Mouse (Mus musculus) liver, embryonic 12.5 days (tissue): ENCODE measurements around the gene Nmt2. TPM values are rescaled to one million over a fixed set of nuclear protein-coding genes. Genes with fewer than 3 reads are reported as not detected.

ENCODE experiments used
- ATAC-seq: fragments of 200-750 bp; cut with Nextera tagmentation; 2 replicates; pipeline ENCODE4 v1.8.0; 2017; ENCODE audit warnings: moderate number of reproducible peaks, mild to moderate bottlenecking, moderate library complexity
- H3K27ac ChIP-seq: fragments of 300-500 bp; sonication (generic); 2 replicates; pipeline ENCODE4 v1.5.1; 2016; ENCODE audit warnings: mild to moderate bottlenecking
- H3K27me3 ChIP-seq: fragments of 300-500 bp; sonication (generic); replicated peaks from 2 replicates; pipeline ENCODE4 v1.6.1; 2016; ENCODE audit warnings: mild to moderate bottlenecking, moderate library complexity
- H3K36me3 ChIP-seq: fragments of 300-500 bp; sonication (generic); 2 replicates; pipeline ENCODE4 v1.6.1; 2016; ENCODE audit warnings: mild to moderate bottlenecking, moderate library complexity
- H3K4me1 ChIP-seq: fragments of 300-500 bp; sonication (generic); 2 replicates; pipeline ENCODE4 v1.6.1; 2016
- H3K4me2 ChIP-seq: fragments of 300-500 bp; sonication (generic); 2 replicates; pipeline ENCODE4 v1.6.1; 2016; ENCODE audit warnings: mild to moderate bottlenecking, moderate library complexity
- H3K4me3 ChIP-seq: fragments of 300-500 bp; sonication (generic); 2 replicates; pipeline ENCODE4 v1.5.1; 2016; ENCODE audit warnings: mild to moderate bottlenecking, moderate library complexity
- H3K9ac ChIP-seq: fragments of 300-500 bp; sonication (generic); 2 replicates; pipeline ENCODE4 v1.6.1; 2016; ENCODE audit warnings: mild to moderate bottlenecking, moderate library complexity
- H3K9me3 ChIP-seq: fragments of 300-500 bp; sonication (generic); replicated peaks from 2 replicates; pipeline ENCODE4 v1.6.1; 2016; ENCODE audit warnings: mild to moderate bottlenecking, moderate library complexity
- WGBS: fragments of 180-500 bp; shearing (Covaris S2); methylation state at CpG from one replicate; pipeline ENCODE4 v1.1.7; 2016; ENCODE audit not compliant: insufficient replicate concordance; 5-methylcytosine and 5-hydroxymethylcytosine counted together
- polyA plus RNA-seq: library from polyadenylated mRNA; unstranded; fragments of >200 nt; fragmentation: Nextera tagmentation; extraction: Ambion mirVana; gene quantifications from 2 replicates; pipeline ENCODE4 v1.2.1, GENCODE M21; 2016

Gene Nmt2
- polyA plus RNA-seq, result 21.7 and 21.8 TPM in 2 replicates

GRCm38 (mm10) chr2:3283602-3284472, at the start of gene Nmt2:
Gene Nmt2 (plus strand): TSS chr2:3284212.
- Histone ChIP-seq H3K27ac (peak within 1 kb of the TSS; percentile 77), H3K36me3 (no peaks in the 10 kb centered on the region), H3K4me1 (peaks cover 23% of the 10 kb centered on the region), H3K4me2 (peak within 1 kb of the TSS; percentile 98), H3K27me3 (no peaks in the 10 kb centered on the region), H3K9me3 (no peaks in the 10 kb centered on the region), H3K9ac (peak within 1 kb of the TSS; percentile 77), H3K4me3 (peak within 1 kb of the TSS; percentile 76)
- WGBS, result 2% methylated on average over 80 of the region's 88 CpGs
- peak; percentile 95 for ATAC-seq

GRCm38 (mm10) chr2:3239255-3239654, 44.8 kb upstream of the Nmt2 start:
- no peak overlapping the region for H3K4me3 ChIP-seq
- H3K9ac ChIP-seq, result no peak overlapping the region
- ATAC-seq, result no peak
- 53% methylated on average over 5 of the region's 5 CpGs for WGBS
- H3K4me2 ChIP-seq, result no peak overlapping the region
- no peaks in the 10 kb centered on the region for H3K27me3 ChIP-seq
- H3K4me1 ChIP-seq, result no peaks in the 10 kb centered on the region
- no peaks in the 10 kb centered on the region for H3K36me3 ChIP-seq
- no peak overlapping the region for H3K27ac ChIP-seq
- H3K9me3 ChIP-seq, result no peaks in the 10 kb centered on the region

- no peak overlapping the region for H3K27ac ChIP-seq
- H3K9me3 ChIP-seq, result no peaks in the 10 kb centered on the region
- ATAC-seq, result no peak
- H3K4me1 ChIP-seq, result no peaks in the 10 kb centered on the region
- H3K4me3 ChIP-seq, result no peak overlapping the region
- H3K27me3 ChIP-seq, result no peaks in the 10 kb centered on the region
- H3K36me3 ChIP-seq, result no peaks in the 10 kb centered on the region
- H3K9ac ChIP-seq, result no peak overlapping the region
- H3K4me2 ChIP-seq, result no peak overlapping the region
- 41% methylated on average over 3 of the region's 3 CpGs for WGBS
These were observed 39.8 kb upstream of the Nmt2 start for GRCm38 (mm10) chr2:3244251-3244650.

- H3K27me3 ChIP-seq, result no peaks in the 10 kb centered on the region
- no peaks in the 10 kb centered on the region for H3K9me3 ChIP-seq
- no peak overlapping the region for H3K4me2 ChIP-seq
- H3K4me1 ChIP-seq, result no peaks in the 10 kb centered on the region
- H3K27ac ChIP-seq, result no peak overlapping the region
- no peaks in the 10 kb centered on the region for H3K36me3 ChIP-seq
- 51% methylated on average over 2 of the region's 2 CpGs for WGBS
- H3K4me3 ChIP-seq, result no peak overlapping the region
- H3K9ac ChIP-seq, result no peak overlapping the region
- ATAC-seq, result no peak
These were observed 32.7 kb upstream of the Nmt2 start for GRCm38 (mm10) chr2:3251309-3251708.

GRCm38 (mm10) chr2:3266466-3266865, 17.5 kb upstream of the Nmt2 start:
- ATAC-seq, result no peak
- Histone ChIP-seq H3K9ac (no peak overlapping the region), H3K27me3 (no peaks in the 10 kb centered on the region), H3K4me1 (no peaks in the 10 kb centered on the region), H3K27ac (no peak overlapping the region), H3K9me3 (no peaks in the 10 kb centered on the region), H3K4me2 (no peak overlapping the region), H3K36me3 (no peaks in the 10 kb centered on the region), H3K4me3 (no peak overlapping the region)
- WGBS, result 61% methylated on average over 3 of the region's 3 CpGs

GRCm38 (mm10) chr2:3267879-3268278, 16.1 kb upstream of the Nmt2 start:
- no peak for ATAC-seq
- H3K9ac ChIP-seq, result no peak overlapping the region
- no peak overlapping the region for H3K4me3 ChIP-seq
- no peaks in the 10 kb centered on the region for H3K4me1 ChIP-seq
- whole genome bisulfite sequencing, result 23% methylated on average over 3 of the region's 3 CpGs
- H3K4me2 ChIP-seq, result no peak overlapping the region
- no peaks in the 10 kb centered on the region for H3K36me3 ChIP-seq
- no peaks in the 10 kb centered on the region for H3K9me3 ChIP-seq
- no peak overlapping the region for H3K27ac ChIP-seq
- no peaks in the 10 kb centered on the region for H3K27me3 ChIP-seq

- H3K9me3 ChIP-seq, result no peaks in the 10 kb centered on the region
- H3K27ac ChIP-seq, result no peak overlapping the region
- H3K9ac ChIP-seq, result no peak overlapping the region
- ATAC-seq, result no peak
- no peaks in the 10 kb centered on the region for H3K36me3 ChIP-seq
- no peaks in the 10 kb centered on the region for H3K4me1 ChIP-seq
- H3K27me3 ChIP-seq, result no peaks in the 10 kb centered on the region
- H3K4me3 ChIP-seq, result no peak overlapping the region
- WGBS, result 55% methylated on average over 2 of the region's 2 CpGs
- H3K4me2 ChIP-seq, result no peak overlapping the region
These were observed 10.7 kb upstream of the Nmt2 start for GRCm38 (mm10) chr2:3273349-3273748.

GRCm38 (mm10) chr2:3276106-3276505, 7.9 kb upstream of the Nmt2 start:
- ATAC-seq, result no peak
- WGBS, result 55% methylated on average over 2 of the region's 2 CpGs
- no peaks in the 10 kb centered on the region for H3K9me3 ChIP-seq

GRCm38 (mm10) chr2:3277502-3277901, 6.5 kb upstream of the Nmt2 start:
- 62% methylated on average over 7 of the region's 7 CpGs for WGBS
- no peaks in the 10 kb centered on the region for H3K9me3 ChIP-seq
- no peak overlapping the region for H3K27ac ChIP-seq
- H3K36me3 ChIP-seq, result no peaks in the 10 kb centered on the region
- H3K4me2 ChIP-seq, result no peak overlapping the region
- no peak for ATAC-seq
- H3K4me3 ChIP-seq, result no peak overlapping the region
- no peak overlapping the region for H3K9ac ChIP-seq
- no peaks in the 10 kb centered on the region for H3K27me3 ChIP-seq
- H3K4me1 ChIP-seq, result peaks cover 4% of the 10 kb centered on the region

More at GRCm38 (mm10) chr2:3276106-3276505, 7.9 kb upstream of the Nmt2 start:
- H3K27ac ChIP-seq, result no peak overlapping the region
- no peak overlapping the region for H3K4me3 ChIP-seq
- no peak overlapping the region for H3K4me2 ChIP-seq
- no peak overlapping the region for H3K9ac ChIP-seq
- no peaks in the 10 kb centered on the region for H3K4me1 ChIP-seq
- no peaks in the 10 kb centered on the region for H3K27me3 ChIP-seq
- no peaks in the 10 kb centered on the region for H3K36me3 ChIP-seq

GRCm38 (mm10) chr2:3281311-3281710, 2.7 kb upstream of the Nmt2 start:
- Histone ChIP-seq H3K36me3 (no peaks in the 10 kb centered on the region), H3K4me1 (peaks cover 23% of the 10 kb centered on the region), H3K4me2 (no peak overlapping the region), H3K9ac (no peak overlapping the region), H3K27ac (no peak overlapping the region), H3K4me3 (no peak overlapping the region), H3K27me3 (no peaks in the 10 kb centered on the region), H3K9me3 (no peaks in the 10 kb centered on the region)
- 69% methylated on average over 4 of the region's 4 CpGs for WGBS
- no peak for ATAC-seq

- Histone ChIP-seq H3K36me3 (no peaks in the 10 kb centered on the region), H3K4me1 (peaks cover 23% of the 10 kb centered on the region), H3K9me3 (no peaks in the 10 kb centered on the region), H3K4me2 (peak overlapping the region; percentile 98), H3K9ac (peak overlapping the region; percentile 70), H3K4me3 (peak overlapping the region; percentile 76), H3K27ac (peak overlapping the region; percentile 77), H3K27me3 (no peaks in the 10 kb centered on the region)
- WGBS, result 10% methylated on average over 12 of the region's 12 CpGs
- no peak for ATAC-seq
These were observed 978 bp upstream of the Nmt2 start for GRCm38 (mm10) chr2:3282866-3283601.

GRCm38 (mm10) chr2:3284473-3285180, 615 bp downstream of the Nmt2 start:
- Histone ChIP-seq H3K36me3 (no peaks in the 10 kb centered on the region), H3K4me1 (peaks cover 23% of the 10 kb centered on the region), H3K27ac (peak overlapping the region; percentile 76), H3K9me3 (no peaks in the 10 kb centered on the region), H3K4me3 (peak overlapping the region; percentile 76), H3K27me3 (no peaks in the 10 kb centered on the region), H3K9ac (peak overlapping the region; percentile 77), H3K4me2 (peak overlapping the region; percentile 98)
- WGBS, result under 1% methylated on average over 55 of the region's 60 CpGs
- ATAC-seq, result peak; percentile 38
